Mouse (Mus musculus) liver, embryonic 14.5 days (tissue): Measurements from ENCODE around the gene Krr1.

ENCODE experiments used
- CTCF ChIP-seq: IDR thresholded peaks from 2 replicates; pipeline ENCODE4 v1.5.1; 2016; ENCODE audit warnings: antibody characterized with exemption, low read depth, control low read depth
- EP300 ChIP-seq: IDR thresholded peaks from 2 replicates; pipeline ENCODE4 v1.6.1; 2016; ENCODE audit warnings: antibody characterized with exemption, low read depth

GRCm38 (mm10) chr10:111996911-111997347, 24.5 kb downstream of the Krr1 start:
- TF ChIP-seq CTCF (no peak), EP300 (no peak)
